Mouse (Mus musculus) erythroid progenitor cell, adult 5-6 weeks (primary cell): Measurements from ENCODE around the gene Cnga1. TPM values are rescaled to one million over a fixed set of nuclear protein-coding genes. Genes with fewer than 3 reads are reported as not detected.
"Not testable (repeated sequence)": the region's sequence is repeated elsewhere in the genome, so short reads cannot be mapped to it uniquely, and the experiment has no call there.

Experiments used
- ATAC-seq: replicated peaks from 2 replicates; pipeline ENCODE4 v1.8.0; 2016; ENCODE audit warnings: moderate number of reproducible peaks, mild to moderate bottlenecking, moderate TSS enrichment, inconsistent platforms; ENCODE audit not compliant: poor library complexity, low FRiP score, severe bottlenecking
- total RNA-seq, 2 experiments: library from RNA; stranded (forward) in 1 of 2; stranded (reverse) in 1 of 2; fragments of 150-400 nt in 1 of 2; fragments of 186-747, 209-891 nt in 1 of 2; gene quantifications; 2 replicates each; pipeline versions ENCODE4 v1.2.3 to v1.2.4; 2015 to 2017; ENCODE audit warnings: low replicate concordance in 2 of 2

The Cnga1 gene
- total RNA-seq, 2 experiments from 2014 or later: not detected

DNA sequence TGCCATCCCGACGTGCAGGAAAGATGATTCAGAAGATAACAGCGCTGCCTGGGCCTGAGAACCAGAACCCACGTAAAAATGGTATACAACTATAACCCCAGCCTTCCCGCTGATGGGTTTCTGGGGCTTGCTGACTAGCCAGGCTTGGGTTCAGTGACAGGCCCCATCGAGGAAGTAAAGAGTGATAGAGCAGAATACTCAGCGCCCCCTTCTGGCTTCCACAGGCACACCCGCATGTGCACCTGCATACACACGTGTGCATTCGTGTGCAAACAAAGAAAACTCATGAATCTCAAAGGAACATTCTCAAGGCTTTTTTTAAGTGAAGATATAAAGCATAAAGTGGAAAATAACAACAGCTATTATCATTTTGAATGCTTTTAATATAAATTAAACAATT, 2.1 kb upstream of the Cnga1 start:
- ATAC-seq: no peak

DNA sequence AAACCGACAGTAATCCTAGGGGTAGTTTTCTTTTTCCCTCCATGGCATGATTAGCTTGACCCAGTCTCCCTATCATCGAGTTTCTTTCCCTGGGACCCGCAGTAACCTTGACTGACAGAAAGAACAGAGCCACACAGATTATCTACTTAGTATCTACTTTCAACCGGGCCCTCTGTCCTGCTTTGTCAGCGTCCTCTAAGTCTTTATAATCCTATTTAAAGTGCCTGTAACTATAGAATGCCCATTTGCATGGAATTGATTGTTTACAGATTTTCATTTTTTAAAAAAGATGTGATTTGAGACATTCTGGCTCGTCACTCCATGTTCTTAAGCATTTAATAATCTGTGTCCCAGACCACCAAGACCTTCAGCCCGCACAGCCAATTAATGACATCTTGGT, 420 bp downstream of the Cnga1 start:
- ATAC-seq: no peak

DNA sequence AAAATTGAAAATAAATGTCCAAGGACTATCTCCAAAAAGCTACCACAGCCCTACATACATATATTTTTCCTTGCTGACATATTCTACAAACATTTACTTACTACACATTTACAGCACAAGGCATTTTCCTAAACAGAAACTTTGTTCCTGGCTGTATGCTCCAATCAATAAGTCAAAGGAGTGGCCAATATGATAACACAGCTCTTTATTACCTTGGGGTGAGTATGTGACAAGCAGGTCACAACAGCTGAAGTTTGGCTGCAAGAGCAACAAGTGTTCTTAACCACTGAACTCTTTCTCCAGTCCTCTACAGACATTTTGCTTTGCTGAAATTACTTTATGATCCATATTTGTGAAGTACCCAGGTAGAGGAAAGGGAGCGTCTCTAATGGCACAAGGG, 4.0 kb downstream of the Cnga1 start:
- ATAC-seq: no peak

DNA sequence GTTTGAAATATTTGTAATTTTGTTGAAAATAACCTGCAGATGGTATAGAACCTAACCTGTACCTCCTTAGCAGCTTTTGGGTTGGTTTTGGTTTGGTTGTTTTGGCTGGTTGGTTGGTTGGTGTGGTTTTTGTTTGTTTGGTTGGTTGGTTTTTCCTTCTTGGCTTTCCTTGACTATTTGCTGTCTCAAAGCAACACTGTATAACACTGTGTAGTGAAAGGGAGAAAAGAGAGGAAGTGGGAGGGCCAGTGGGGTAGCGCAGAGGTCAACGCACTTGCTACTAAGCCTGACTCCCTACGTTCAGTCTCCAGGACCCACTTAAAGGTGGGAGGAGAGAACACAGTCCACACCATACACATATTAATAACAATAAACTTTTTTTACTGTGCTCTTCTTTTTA, 7.5 kb downstream of the Cnga1 start:
- ATAC-seq: no peak

DNA sequence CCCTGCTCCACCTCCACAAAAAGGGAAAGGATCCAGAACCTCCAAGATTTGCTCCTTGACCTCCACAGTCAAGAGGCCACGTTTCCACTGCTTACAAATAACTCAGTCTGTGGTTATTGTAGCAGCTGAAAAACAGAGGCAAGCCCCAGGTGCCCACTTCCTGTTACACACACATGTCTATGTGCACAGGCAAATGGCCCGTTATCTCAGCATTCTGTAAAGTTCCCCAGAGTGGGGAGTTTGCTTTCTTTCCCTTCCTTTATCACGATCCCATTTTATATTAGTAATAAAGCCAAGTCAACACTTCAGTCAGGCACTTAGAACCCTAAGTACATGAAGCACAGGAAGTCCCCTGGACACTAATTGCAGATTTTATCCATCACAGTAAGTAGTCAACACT, 8.0 kb downstream of the Cnga1 start:
- no peak for ATAC-seq

DNA sequence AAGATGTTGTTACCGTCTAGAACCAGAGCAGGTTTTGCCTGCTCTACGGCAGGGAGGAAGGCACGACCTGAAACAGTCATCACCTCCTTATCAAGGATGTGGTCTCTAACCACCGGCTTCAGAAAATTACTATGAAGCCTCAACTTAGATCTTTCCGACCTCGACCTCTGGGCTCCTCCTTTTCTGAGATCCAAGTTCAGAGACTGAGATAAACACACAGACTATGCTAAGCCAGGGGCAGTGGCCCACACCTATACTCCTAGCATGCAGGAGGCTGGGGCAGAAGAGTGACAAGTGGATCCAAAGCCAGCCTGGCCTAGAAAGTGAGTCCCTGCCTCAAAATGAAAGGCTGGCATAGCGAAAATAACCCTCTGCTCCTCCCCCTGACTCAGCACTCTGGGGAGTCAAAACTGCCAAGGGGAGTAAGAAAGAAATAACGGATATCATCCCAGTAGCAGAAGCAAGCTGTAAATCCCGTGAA, 9.2 kb downstream of the Cnga1 start:
- peak; percentile 25; the same call in 1 of the 2 replicates for ATAC-seq

DNA sequence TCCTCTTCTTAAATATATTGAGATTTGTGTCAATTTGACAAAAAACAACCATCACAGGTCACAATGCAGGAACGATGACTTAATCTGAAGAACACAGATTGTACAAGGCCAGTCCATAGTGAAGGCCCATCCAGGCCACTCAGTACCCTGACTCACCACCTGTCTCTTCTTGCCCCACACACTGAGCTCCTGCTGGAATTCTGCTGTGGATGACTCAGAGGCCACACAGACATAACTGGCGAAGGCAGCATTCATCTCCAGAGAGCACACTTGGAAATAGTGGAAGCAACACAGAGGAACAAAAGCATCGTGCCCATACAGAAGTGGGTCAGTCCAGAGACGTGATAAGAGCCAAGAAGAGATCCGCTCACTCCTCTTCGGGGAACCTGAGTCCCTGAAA, 14.0 kb downstream of the Cnga1 start:
- no peak for ATAC-seq

DNA sequence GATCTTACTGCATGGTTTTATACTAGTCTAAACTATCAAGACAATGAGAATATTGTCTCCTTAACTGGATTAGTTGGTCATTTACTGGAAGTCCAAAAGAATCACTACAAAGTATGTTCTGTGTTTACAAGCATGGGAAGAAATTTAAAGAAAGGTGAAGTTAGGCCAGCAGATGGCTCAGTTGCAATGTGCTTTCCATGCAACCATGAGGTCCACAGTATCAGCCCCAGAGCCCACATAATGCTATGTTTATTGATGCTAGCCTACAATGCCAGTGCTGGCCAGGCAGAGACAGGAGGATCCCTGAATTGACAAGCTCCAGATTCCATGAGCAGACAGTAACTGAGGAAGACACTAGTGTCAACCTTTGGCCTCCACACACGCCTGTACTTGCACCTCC, 23.1 kb downstream of the Cnga1 start:
- no peak for ATAC-seq

DNA sequence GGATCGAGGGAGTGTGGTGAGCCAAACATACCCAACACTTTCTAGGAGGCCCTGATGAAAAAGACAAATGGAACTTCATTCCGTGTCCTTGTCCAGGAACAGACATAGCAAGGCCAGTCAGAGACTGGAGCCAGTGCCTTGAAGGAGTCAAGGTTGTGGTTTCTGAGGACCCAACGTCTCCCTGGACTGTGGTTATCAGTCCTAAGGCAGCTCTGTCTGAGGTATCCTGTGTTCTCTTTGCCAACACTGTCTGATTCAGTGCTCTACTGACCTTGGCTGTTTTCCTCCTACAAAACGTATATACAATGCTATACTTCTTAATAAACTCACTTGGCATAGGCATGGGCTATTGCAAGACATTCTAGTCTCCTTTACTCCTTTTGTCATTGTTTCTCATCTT, 26.7 kb downstream of the Cnga1 start:
- ATAC-seq: no peak

DNA sequence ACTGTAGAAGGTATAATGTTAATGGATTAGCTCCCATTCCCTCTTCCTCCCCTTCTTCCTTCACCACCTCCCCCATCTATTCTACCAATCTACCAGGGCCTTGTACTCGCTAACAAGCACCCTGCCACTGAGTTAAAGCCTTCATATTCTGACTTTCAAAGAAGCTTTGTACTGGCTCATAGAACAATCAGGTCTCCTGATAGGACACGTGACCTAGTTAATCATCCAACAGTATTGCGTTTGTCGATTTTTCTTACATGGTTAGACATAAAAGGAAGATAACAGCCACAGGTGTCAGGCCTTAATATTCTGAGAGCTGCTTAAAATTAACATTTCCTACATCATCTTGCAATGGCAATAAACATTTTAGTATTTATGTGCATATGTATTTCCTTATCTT, 40.9 kb downstream of the Cnga1 start:
- no peak for ATAC-seq

DNA sequence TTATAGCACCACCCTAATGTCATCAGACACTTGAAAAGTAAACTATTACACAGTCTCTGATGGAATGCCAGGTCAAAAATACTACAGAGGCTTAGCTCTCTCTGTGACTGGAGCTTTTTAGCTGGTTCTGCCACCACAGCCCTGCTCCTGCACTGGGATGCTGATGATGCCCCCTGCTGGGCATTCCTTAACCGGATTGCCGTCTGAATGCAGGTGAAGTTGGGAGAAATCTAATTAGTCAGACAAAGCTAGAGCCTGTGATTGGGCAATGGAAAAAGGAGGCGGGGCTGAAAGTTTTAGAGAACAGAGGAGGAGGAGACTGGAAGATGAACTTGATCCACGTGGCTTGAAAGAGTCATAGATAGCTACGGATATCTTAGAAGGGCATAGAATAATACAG, 43.1 kb downstream of the Cnga1 start:
- no peak for ATAC-seq

DNA sequence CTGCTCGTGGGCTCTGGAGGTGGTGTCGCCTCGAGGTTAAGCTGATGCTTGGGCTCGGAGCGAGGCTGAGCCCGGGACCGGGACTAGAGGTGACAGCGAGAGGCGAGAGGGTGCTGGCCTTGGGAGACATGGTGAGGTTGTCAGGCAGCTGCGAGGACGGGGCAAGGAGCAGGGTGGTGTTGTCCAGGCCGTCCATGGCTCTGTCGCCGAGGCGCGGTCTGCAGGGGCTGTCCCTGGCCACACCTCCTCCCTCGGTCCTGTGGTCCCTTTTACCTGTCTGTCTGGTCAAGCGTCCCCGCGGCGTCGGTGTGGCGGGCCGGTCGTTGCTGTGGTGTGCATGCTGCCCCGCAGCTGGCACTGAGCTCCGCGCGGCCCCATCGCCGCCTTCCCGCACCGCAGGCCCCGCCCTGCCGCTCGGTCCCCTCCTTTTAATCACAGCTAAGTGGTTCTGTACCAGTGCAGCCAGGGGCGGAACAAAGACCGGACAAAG, 56.8 kb downstream of the Cnga1 start, which contains the start of gene Gm5868:
Gm5868 (minus strand) TSS at position 360 of the 490 bp plus-strand sequence.
- no peak for ATAC-seq

DNA sequence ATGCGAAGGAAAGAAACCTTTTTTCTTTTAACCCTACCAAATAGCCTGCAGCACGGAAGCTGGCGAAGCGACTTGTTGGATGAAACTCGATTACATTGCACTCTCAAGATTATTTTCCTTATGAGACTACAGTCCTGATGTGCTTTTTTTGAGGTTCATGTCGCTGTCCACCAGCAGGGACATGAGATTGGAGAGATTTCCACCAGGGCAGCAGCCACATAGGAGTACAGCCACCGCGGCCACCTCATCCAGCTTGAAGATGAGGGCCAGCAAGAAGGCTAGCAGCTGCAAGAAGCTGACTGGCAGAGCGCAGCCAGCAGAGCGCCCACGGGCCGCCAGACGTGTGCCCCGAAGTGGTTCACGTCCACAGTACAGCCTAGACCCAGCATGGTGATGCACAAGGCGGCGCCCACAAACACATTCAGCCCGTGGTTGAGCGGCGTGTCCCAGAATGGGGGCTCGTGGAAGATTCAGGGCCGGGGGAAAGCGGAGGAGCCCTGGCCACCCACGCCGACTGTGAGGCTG, 57.3 kb downstream of the Cnga1 start:
- ATAC-seq: not testable (repeated sequence)

DNA sequence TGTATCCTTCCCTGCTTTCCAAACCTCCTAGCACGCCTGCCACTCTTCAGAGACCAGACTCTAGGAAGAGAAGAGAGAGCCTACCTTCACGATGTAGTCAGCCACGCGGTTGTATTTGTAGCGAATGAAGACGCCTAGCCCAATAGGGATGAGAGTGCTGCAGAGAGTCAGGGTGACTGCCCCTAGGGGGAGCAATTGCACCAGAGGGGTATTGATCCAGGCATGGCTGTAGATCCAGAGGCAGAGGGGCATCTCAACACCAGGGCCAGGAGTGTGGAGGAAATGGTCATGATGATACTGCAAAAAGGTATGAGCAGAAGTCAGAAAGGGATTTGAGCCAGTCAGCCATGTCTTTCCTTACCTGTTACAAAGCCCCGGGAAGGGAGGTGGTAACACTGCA, 58.0 kb downstream of the Cnga1 start:
- ATAC-seq: not testable (repeated sequence)

DNA sequence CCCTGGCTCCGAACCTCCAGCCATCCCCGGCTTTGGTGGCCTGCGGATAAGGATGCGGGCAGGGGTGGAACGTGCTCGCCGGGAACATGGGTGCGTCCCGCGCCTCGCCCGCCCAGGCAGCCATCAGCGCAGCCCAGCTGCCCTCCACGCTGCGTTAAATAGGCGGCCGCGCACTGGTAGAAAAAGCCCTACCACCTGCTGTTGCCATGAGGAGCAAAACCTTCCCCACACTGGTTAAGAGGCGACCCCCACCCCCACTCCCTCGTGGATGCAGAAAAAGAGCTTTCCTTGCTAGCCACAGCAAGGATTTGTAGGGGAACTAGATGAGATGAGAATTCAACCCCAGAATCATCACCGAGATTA, 63.1 kb downstream of the Cnga1 start, which contains the start of gene Zar1:
Zar1 (minus strand) TSS at position 285 of the 363 bp plus-strand sequence.
- not testable (repeated sequence) for ATAC-seq

DNA sequence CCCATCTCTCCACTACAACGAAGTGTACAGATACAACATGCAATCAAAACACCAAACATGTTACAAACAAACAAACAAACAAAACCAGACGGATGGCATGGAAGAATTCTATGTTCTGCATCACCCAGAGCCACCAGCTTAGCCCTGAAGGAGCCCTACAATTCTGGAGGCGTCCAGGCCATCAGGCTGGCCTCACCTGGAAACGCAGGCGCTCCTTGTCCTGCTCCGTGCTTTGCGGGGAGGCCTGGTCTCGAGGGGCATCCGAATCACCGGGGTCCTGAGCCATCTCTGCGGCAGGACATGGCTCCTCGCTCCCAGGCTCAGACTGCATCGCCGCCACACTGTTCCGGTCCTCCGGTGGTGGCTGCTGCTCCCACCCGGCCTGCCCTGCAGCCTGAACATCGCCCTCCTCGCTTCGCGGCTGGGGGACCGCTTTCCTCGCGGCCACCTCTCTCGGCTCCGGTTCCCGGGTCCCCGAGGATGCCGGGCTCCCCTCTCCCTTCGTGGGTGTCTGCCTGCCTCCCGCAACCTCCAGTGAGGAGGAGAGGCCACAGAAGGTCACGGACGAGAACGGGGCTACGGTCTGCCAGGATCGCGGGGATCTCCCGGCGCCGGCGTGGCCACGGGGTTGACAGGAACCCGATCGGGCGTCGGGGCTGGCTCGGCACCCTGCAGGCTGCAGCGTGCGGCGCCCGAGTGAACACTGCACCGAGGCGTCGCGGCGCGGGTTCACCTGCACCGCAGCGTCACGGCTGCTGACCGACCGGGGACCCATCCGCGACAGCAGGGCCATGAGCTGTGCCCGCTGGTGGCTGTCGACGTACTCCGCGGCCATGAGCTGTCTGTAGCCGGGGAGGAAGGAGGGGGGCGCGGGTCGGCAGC, 63.7 kb downstream of the Cnga1 start:
- 0 out of 2 replicates have a peak, but pooled peaks have one; percentile 49 for ATAC-seq

DNA sequence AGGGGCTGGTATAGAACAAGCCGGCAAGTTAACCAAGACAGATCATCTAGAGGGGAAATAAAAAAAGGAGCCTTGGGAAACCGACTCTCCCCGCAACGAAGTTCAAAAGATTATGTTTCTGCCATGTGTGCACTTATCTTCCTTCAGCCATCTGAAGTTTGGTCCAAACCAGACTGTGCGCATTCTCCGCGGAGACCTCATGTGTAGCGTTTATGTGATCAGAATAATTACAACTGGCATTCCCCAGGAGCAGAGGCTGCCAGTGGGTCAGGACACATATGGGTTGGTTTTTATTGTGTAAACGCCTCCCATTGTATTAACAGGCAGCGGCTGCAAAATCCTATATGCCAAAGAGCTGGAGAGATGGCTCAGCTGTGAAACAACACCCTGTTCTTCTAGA, 64.5 kb downstream of the Cnga1 start:
- not testable (repeated sequence) for ATAC-seq

DNA sequence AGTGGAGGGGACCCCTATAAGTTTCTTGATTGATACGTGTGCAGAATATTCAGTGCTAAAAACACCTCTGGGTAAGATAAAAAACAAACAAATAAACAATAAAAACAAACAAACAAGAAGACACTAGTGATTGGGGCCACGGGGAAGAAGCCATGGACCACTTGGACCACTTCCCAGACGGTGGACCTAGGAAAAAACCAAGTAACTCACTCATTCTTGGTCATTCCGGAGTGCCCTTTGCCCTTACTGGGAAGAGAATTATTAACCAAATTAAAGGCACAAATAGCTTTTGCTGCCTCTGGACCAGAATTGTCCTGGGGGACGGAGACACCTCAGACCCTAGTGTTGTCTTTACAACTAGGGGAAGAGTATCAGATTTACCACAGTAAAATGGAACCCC, 78.5 kb downstream of the Cnga1 start:
- ATAC-seq: no peak

DNA sequence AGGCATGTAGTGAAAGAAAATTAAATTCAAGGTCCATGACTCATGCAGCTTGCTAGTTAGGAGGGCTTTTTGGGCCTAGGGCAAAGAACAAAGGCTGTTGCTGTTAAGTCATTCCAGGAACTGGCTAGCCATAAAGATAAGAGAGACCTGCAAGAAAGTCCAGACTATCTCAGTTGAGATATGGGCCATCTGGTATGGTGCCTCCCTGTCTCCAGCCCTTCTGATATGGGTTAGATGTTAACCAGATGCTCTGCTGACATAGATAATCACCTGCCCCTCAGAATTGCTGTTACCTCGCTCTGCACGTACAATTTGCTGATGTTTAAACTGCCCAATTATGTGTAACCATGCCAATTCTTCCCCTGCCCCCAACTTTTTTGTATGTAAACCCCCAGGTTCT, 80.9 kb downstream of the Cnga1 start:
- not testable (repeated sequence) for ATAC-seq

DNA sequence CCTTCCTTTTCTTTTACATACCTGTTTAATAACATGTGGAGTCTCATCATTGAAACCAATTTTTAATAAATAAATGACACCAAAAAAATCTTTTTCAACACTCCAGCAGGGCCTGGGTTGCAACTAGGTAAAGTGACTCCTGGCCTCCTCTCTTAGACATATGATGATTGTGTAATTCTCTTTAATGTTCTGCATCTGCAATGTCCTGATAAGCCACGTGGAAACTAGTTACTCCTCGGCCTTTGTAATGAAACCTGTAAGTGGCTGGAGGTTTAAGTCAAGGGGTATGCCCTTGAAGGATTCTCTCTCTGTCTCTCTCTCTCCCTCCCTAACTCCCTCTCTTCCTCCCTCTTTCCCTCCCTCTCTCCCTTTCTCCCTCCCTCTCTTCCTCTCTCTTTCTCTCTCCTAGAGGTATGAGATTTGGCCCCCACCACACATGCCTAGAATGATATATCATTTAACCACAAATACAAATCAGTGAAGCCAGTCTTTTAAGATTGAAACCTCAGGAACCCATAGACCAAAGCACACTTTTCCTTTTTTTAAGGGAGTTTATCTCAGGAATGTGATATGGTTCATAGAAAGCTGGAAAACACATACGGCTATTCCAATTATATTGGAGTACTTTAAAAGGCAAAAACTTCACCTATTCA, 83.0 kb downstream of the Cnga1 start:
- no peak for ATAC-seq
